ENCODE assay signal across 11 mouse cellular contexts in the genomic region with DNA sequence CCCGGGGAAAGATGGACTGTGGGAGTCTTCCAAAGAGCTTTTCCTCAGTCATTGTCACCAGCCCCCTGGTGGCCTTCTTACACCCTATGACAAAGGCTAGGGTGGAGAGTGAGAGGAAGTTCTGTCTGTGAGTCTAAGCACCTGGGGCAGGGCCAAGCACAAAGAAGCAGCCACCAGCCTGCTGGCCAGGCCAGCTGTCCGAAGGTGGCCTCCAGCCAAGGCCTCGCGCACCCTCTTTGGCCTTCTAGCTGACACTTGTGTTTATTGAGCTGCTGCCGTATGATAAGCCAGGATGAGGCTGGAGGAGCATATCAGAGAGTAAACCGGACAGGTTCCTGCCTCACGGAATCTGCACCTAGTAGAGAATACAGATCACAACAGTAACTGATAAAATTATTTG.
DNase-seq lines count a peak whose midpoint lies in the region; ATAC-seq lines count a peak whose summit lies in the region.
"Had no signal": no experiment of that assay in that cellular context is flagged by ENCODE, and none has a peak within 500 bp of the region (broad histone marks: within the 10 kb centered on the region; RNA-seq: fewer than 3 reads in every experiment).

No protein-coding gene starts in this region.

- ATAC-seq in frontal cortex, adult (ENCODE audit: low TSS enrichment): no peak
- ATAC-seq: inflammation-experienced regulatory T-cells, adult 6 months; Patski had no signal

- no peaks in the 10 kb centered on the region for H3K36me3 ChIP-seq in heart, embryonic 10.5 days
- H3K36me3 ChIP-seq: limb, embryonic 10.5 days had no signal

- H3K4me3 ChIP-seq in heart, embryonic 10.5 days: no peak overlapping the region
- H3K4me3 ChIP-seq: limb, embryonic 10.5 days had no signal

- intact Hi-C loops in heart, postnatal 14 days (cut with DNase I): no loop called here

- 0 out of 2 replicates have a peak, but pooled peaks cover 3% of the 10 kb centered on the region for H3K27me3 ChIP-seq in heart, embryonic 10.5 days (ENCODE audit: insufficient read depth, poor library complexity, severe bottlenecking)

- no peaks in the 10 kb centered on the region for H3K4me1 ChIP-seq in heart, embryonic 10.5 days
- H3K4me1 ChIP-seq: limb, embryonic 10.5 days had no signal

- peak; percentile 69 to 76 for DNase-seq in heart, adult 18-20 months
- no peak for DNase-seq in heart, embryonic 10.5 days (ENCODE audit: low spot score)
- peak; percentile 8 for DNase-seq in adipocyte (ENCODE audit: low spot score)
- peak; percentile 85 for DNase-seq in cerebellum, adult 9-10 months
- DNase-seq in heart, postnatal 14 days: peak; percentile 67 to 69
- no peak for DNase-seq in kidney, adult 11 months
- DNase-seq in layer of hippocampus, postnatal 36 days: no peak

- H3K9me3 ChIP-seq in heart, embryonic 10.5 days: no peaks in the 10 kb centered on the region
- H3K9me3 ChIP-seq: limb, embryonic 10.5 days had no signal

- H3K27ac ChIP-seq in heart, embryonic 10.5 days: no peak overlapping the region
- H3K27ac ChIP-seq: limb, embryonic 10.5 days had no signal

- WGBS in heart, embryonic 10.5 days: 57% methylated on average over 7 of the region's 7 CpGs

Comparison
In these comparisons a context has a peak if more than half of its experiments do, and no peak if none do; other contexts are left out.
1. DNase-seq: peak in heart, adult 18-20 months (2 of 2), adipocyte (single experiment), cerebellum, adult 9-10 months (single experiment) and heart, postnatal 14 days (2 of 2); none in heart, embryonic 10.5 days (single experiment), kidney, adult 11 months (single experiment) and layer of hippocampus, postnatal 36 days (0 of 2).